ENCODE assay signal across 8 mouse cellular contexts in the genomic region with DNA sequence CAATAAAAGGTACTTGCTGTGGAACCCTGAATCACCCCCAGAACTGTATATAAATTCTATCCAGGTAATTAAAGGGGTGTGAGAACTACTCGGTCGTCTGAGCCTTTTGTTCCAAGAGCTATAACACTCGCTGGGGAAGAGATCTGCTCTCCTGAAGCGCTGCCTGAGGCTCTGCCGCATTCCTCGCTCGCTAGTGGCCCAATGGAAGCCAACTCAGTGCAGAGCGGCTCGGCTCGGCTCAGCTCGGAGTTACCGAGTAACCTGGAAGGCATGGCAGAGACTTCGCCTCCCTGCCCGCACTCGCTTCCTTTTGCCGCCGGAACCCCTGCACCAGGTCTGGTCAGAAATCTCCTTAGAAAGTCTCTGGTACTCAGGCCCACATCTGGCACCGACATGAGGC. TPM values are rescaled to one million over a fixed set of nuclear protein-coding genes. Genes with fewer than 3 reads are reported as not detected.
DNase-seq lines count a peak whose midpoint lies in the region; ATAC-seq and TF ChIP-seq lines count a peak whose summit lies in the region.

No protein-coding gene starts in this region.

- no peak overlapping the region for H3K9ac ChIP-seq in lung, postnatal 0 days (replicated peaks; ENCODE audit: low read depth)
- no peak overlapping the region for H3K9ac ChIP-seq in hindbrain, postnatal 0 days (replicated peaks; ENCODE audit: low read length)
- H3K9ac ChIP-seq in liver, embryonic 12.5 days: no peak overlapping the region

- no peak for TF ChIP-seq CTCF in lung, postnatal 0 days (IDR thresholded peaks at IDR 0.05)
- TF ChIP-seq CTCF in hindbrain, postnatal 0 days (IDR thresholded peaks at IDR 0.05; ENCODE audit: low read depth): no peak
- no peak for TF ChIP-seq CTCF in gastrocnemius, adult 2 months (IDR thresholded peaks at IDR 0.05)

- intact Hi-C loops in left cerebral cortex, postnatal 25 days (cut with DNase I): no loop called here
- intact Hi-C loops in gastrocnemius, adult 2 months (cut with DNase I): no loop called here

- no peaks in the 10 kb centered on the region for H3K27me3 ChIP-seq in lung, postnatal 0 days (replicated peaks; ENCODE audit: insufficient read depth, low read length)
- H3K27me3 ChIP-seq in hindbrain, postnatal 0 days (ENCODE audit: insufficient read depth, low read length): no peaks in the 10 kb centered on the region
- peaks cover 27% of the 10 kb centered on the region for H3K27me3 ChIP-seq in liver, embryonic 12.5 days (replicated peaks)

- 15% methylated on average over 18 of the region's 18 CpGs for WGBS in lung, postnatal 0 days
- WGBS in hindbrain, postnatal 0 days: 13% methylated on average over 18 of the region's 18 CpGs
- 34% methylated on average over 18 of the region's 18 CpGs for WGBS in liver, embryonic 12.5 days (ENCODE audit: insufficient replicate concordance)

- peak; percentile 37; the same call in 1 of the 2 replicates for ATAC-seq in lung, postnatal 0 days
- ATAC-seq in hindbrain, postnatal 0 days: no peak
- no peak for ATAC-seq in liver, embryonic 12.5 days

- no peaks in the 10 kb centered on the region for H3K4me1 ChIP-seq in lung, postnatal 0 days (ENCODE audit: insufficient read depth, low read depth, low read length)
- H3K4me1 ChIP-seq in hindbrain, postnatal 0 days (ENCODE audit: insufficient read depth, low read length): no peaks in the 10 kb centered on the region
- H3K4me1 ChIP-seq in liver, embryonic 12.5 days: peaks cover 3% of the 10 kb centered on the region; the same call in 1 of the 2 replicates

- no peak overlapping the region for H3K4me3 ChIP-seq in lung, postnatal 0 days (ENCODE audit: low read depth, low read length)
- H3K4me3 ChIP-seq in hindbrain, postnatal 0 days (ENCODE audit: low read length): no peak overlapping the region
- H3K4me3 ChIP-seq in liver, embryonic 12.5 days: no peak overlapping the region
- no peak overlapping the region for H3K4me3 ChIP-seq in gastrocnemius, adult 2 months

- H3K27ac ChIP-seq in lung, postnatal 0 days (ENCODE audit: low read length): no peak overlapping the region
- H3K27ac ChIP-seq in hindbrain, postnatal 0 days: no peak overlapping the region
- no peak overlapping the region for H3K27ac ChIP-seq in liver, embryonic 12.5 days
- H3K27ac ChIP-seq in gastrocnemius, adult 2 months: no peak overlapping the region

- no peaks in the 10 kb centered on the region for H3K36me3 ChIP-seq in lung, postnatal 0 days (ENCODE audit: insufficient read depth, low read length)
- H3K36me3 ChIP-seq in hindbrain, postnatal 0 days (ENCODE audit: insufficient read depth, low read length): no peaks in the 10 kb centered on the region
- H3K36me3 ChIP-seq in liver, embryonic 12.5 days: no peaks in the 10 kb centered on the region

- no peak for TF ChIP-seq EP300 in lung, postnatal 0 days (IDR thresholded peaks at IDR 0.05)

- H3K4me2 ChIP-seq in lung, postnatal 0 days (replicated peaks; ENCODE audit: low read depth, low read length): peak overlapping the region; percentile 34
- peak overlapping the region; percentile 28; the same call in 1 of the 2 replicates for H3K4me2 ChIP-seq in hindbrain, postnatal 0 days (ENCODE audit: low read depth, low read length)
- peak overlapping the region; percentile 32 for H3K4me2 ChIP-seq in liver, embryonic 12.5 days

- H3K9me3 ChIP-seq in lung, postnatal 0 days (ENCODE audit: low read length): no peaks in the 10 kb centered on the region
- H3K9me3 ChIP-seq in hindbrain, postnatal 0 days (ENCODE audit: low read length): no peaks in the 10 kb centered on the region
- no peaks in the 10 kb centered on the region for H3K9me3 ChIP-seq in liver, embryonic 12.5 days (replicated peaks)

- DNase-seq in lung, postnatal 0 days (ENCODE audit: low spot score): no peak
- no peak for DNase-seq in lung, postnatal 25 days (ENCODE audit: low spot score)
- DNase-seq in hindbrain, postnatal 0 days (ENCODE audit: low spot score): no peak
- DNase-seq in left cerebral cortex, postnatal 25 days (ENCODE audit: low spot score in 2 of 2): no peak
- no peak for DNase-seq in gastrocnemius, adult 2 months
- DNase-seq in urinary bladder, adult 18-20 months (ENCODE audit: low spot score in 2 of 2): no peak
- DNase-seq in right cerebral cortex, postnatal 14 days: no peak

RNA-seq across cellular contexts. Expression of a gene that starts 36.5 kb away (rescaled TPM):
- 5.2 and 6.0 TPM in 2 replicates for polyA plus RNA-seq in lung, postnatal 0 days (2015; fragmentation: Nextera tagmentation; extraction: Ambion mirVana)
- total RNA-seq in hindbrain, postnatal 0 days (2014; rRNA removed): 36.2 and 40.0 TPM in 2 replicates
- 12.1 and 12.3 TPM in 2 replicates for polyA plus RNA-seq in hindbrain, postnatal 0 days (2015; fragmentation: Nextera tagmentation; extraction: Ambion mirVana)
- 3.3 and 3.8 TPM in 2 replicates for polyA plus RNA-seq in liver, embryonic 12.5 days (2016; fragmentation: Nextera tagmentation; extraction: Ambion mirVana)
- 10 to 100 TPM; 22.2 to 24.8 TPM for total RNA-seq in left cerebral cortex, postnatal 25 days (2021)
- 1 to 10 TPM; 9.3 TPM for total RNA-seq in gastrocnemius, adult 2 months (2021)

RNA-seq across cellular contexts. Expression of a gene that starts 56.7 kb away (rescaled TPM):
- 34.1 TPM in 2 replicates for polyA plus RNA-seq in lung, postnatal 0 days (2015; fragmentation: Nextera tagmentation; extraction: Ambion mirVana)
- 86.8 and 105 TPM in 2 replicates for total RNA-seq in hindbrain, postnatal 0 days (2014; rRNA removed)
- polyA plus RNA-seq in hindbrain, postnatal 0 days (2015; fragmentation: Nextera tagmentation; extraction: Ambion mirVana): 48.8 and 50.9 TPM in 2 replicates
- 40.6 and 43.6 TPM in 2 replicates for polyA plus RNA-seq in liver, embryonic 12.5 days (2016; fragmentation: Nextera tagmentation; extraction: Ambion mirVana)
- total RNA-seq in left cerebral cortex, postnatal 25 days (2021): 10 to 100 TPM; 37.6 to 43.0 TPM
- total RNA-seq in gastrocnemius, adult 2 months (2021): 10 to 100 TPM; 26.7 to 32.9 TPM
